21 mouse cellular contexts compared by ENCODE assay signal in genomic region chr12:77483180-77483855, GRCm38 (mm10).
A peak's percentile ranks its signal among the peaks of the same experiment; 100 is the strongest.
DNase-seq lines count a peak whose midpoint lies in the region; ATAC-seq and TF ChIP-seq lines count a peak whose summit lies in the region.
"Had no signal": no experiment of that assay in that cellular context is flagged by ENCODE, and none has a peak within 500 bp of the region (broad histone marks: within the 10 kb centered on the region; RNA-seq: fewer than 3 reads in every experiment).

No protein-coding gene starts in this region.

- H3K4me1 ChIP-seq in kidney, embryonic 15.5 days: peaks cover 9% of the 10 kb centered on the region
- H3K4me1 ChIP-seq in heart, postnatal 0 days (ENCODE audit: control insufficient read depth, insufficient read depth): 0 out of 2 replicates have a peak, but pooled peaks cover 10% of the 10 kb centered on the region
- H3K4me1 ChIP-seq: embryonic facial prominence, embryonic 15.5 days; hindbrain, embryonic 12.5 days; lung, embryonic 15.5 days; neural tube, embryonic 12.5 days had no signal

- H3K4me3 ChIP-seq in kidney, embryonic 15.5 days (replicated peaks): no peak overlapping the region
- H3K4me3 ChIP-seq in heart, postnatal 0 days (ENCODE audit: low read depth, low read length): no peak overlapping the region
- H3K4me3 ChIP-seq: embryonic facial prominence, embryonic 15.5 days; gastrocnemius, adult 2 months; hindbrain, embryonic 12.5 days; layer of hippocampus, adult 2 months; lung, embryonic 15.5 days; midbrain, embryonic 10.5 days; neural tube, embryonic 12.5 days had no signal

- H3K27me3 ChIP-seq in kidney, embryonic 15.5 days: no peaks in the 10 kb centered on the region
- H3K27me3 ChIP-seq in heart, postnatal 0 days (ENCODE audit: control insufficient read depth, insufficient read depth, low read length): peaks cover 31% of the 10 kb centered on the region
- H3K27me3 ChIP-seq: embryonic facial prominence, embryonic 15.5 days; hindbrain, embryonic 12.5 days; lung, embryonic 15.5 days; neural tube, embryonic 12.5 days had no signal

- TF ChIP-seq EP300 in heart, postnatal 0 days (IDR thresholded peaks at IDR 0.05; ENCODE audit: low read depth): no peak

- no peaks in the 10 kb centered on the region for H3K9me3 ChIP-seq in kidney, embryonic 15.5 days (replicated peaks)
- no peaks in the 10 kb centered on the region for H3K9me3 ChIP-seq in heart, postnatal 0 days (replicated peaks; ENCODE audit: control insufficient read depth, low read length)
- H3K9me3 ChIP-seq: embryonic facial prominence, embryonic 15.5 days; hindbrain, embryonic 12.5 days; lung, embryonic 15.5 days; midbrain, embryonic 10.5 days; neural tube, embryonic 12.5 days had no signal

- H3K9ac ChIP-seq in kidney, embryonic 15.5 days: no peak overlapping the region
- H3K9ac ChIP-seq in heart, postnatal 0 days (replicated peaks; ENCODE audit: low read depth, low read length): no peak overlapping the region
- H3K9ac ChIP-seq: embryonic facial prominence, embryonic 15.5 days; hindbrain, embryonic 12.5 days; liver, embryonic 14.5 days; lung, embryonic 15.5 days; neural tube, embryonic 12.5 days had no signal

- no peak for TF ChIP-seq CTCF in heart, postnatal 0 days (IDR thresholded peaks at IDR 0.05; ENCODE audit: low read depth)

- DNase-seq in kidney, adult 8-10 months: no peak
- peak; percentile 27 for DNase-seq in embryo, embryonic 9.5 days (ENCODE audit: extremely low spot score)
- peak; percentile 48 for DNase-seq in heart, postnatal 0 days (ENCODE audit: low spot score)
- DNase-seq in thymus, postnatal 14 days: no peak
- DNase-seq in T-cell, adult 2 months (ENCODE audit: low spot score): no peak
- DNase-seq: adrenal gland, adult 8-10 months; cerebellum, adult 9-10 months; gastrocnemius, adult 2 months; kidney, adult 2 months; layer of hippocampus, postnatal 36 days; lung, postnatal 4 days had no signal

- H3K36me3 ChIP-seq in kidney, embryonic 15.5 days: no peaks in the 10 kb centered on the region
- H3K36me3 ChIP-seq in heart, postnatal 0 days (replicated peaks; ENCODE audit: control insufficient read depth, insufficient read depth, low read length): no peaks in the 10 kb centered on the region
- H3K36me3 ChIP-seq: embryonic facial prominence, embryonic 15.5 days; hindbrain, embryonic 12.5 days; lung, embryonic 15.5 days; midbrain, embryonic 10.5 days; neural tube, embryonic 12.5 days had no signal

- H3K4me2 ChIP-seq in kidney, embryonic 15.5 days: no peak overlapping the region
- peak overlapping the region; percentile 38 for H3K4me2 ChIP-seq in heart, postnatal 0 days (ENCODE audit: low read depth, low read length)
- H3K4me2 ChIP-seq: embryonic facial prominence, embryonic 15.5 days; hindbrain, embryonic 12.5 days; lung, embryonic 15.5 days; neural tube, embryonic 12.5 days had no signal

- WGBS in kidney, embryonic 15.5 days: 16% methylated on average over 9 of the region's 9 CpGs
- 14% methylated on average over 9 of the region's 9 CpGs for WGBS in heart, postnatal 0 days

- no peak overlapping the region for H3K27ac ChIP-seq in kidney, embryonic 15.5 days
- H3K27ac ChIP-seq in heart, postnatal 0 days (ENCODE audit: low read depth): no peak overlapping the region
- H3K27ac ChIP-seq: embryonic facial prominence, embryonic 15.5 days; gastrocnemius, adult 2 months; hindbrain, embryonic 12.5 days; layer of hippocampus, adult 2 months; liver, embryonic 14.5 days; lung, embryonic 15.5 days; midbrain, embryonic 10.5 days; neural tube, embryonic 12.5 days had no signal

- peak; percentile 86 for ATAC-seq in kidney, embryonic 15.5 days (replicated peaks; ENCODE audit: low FRiP score)
- peak; percentile 81 for ATAC-seq in heart, postnatal 0 days (ENCODE audit: insufficient read depth, low read depth)
- no peak for ATAC-seq in monocyte, adult 5-6 weeks (replicated peaks; ENCODE audit: insufficient number of reproducible peaks, low FRiP score, low TSS enrichment, poor library complexity, severe bottlenecking)
- ATAC-seq: inflammation-experienced regulatory T-cells, adult 6 months had no signal

Comparison
In these comparisons a context has a peak if more than half of its experiments do, and no peak if none do; other contexts are left out.
1. DNase-seq: peak in embryo, embryonic 9.5 days (single experiment) and heart, postnatal 0 days (single experiment); none in kidney, adult 8-10 months (0 of 2), thymus, postnatal 14 days (single experiment) and T-cell, adult 2 months (single experiment).